Mouse (Mus musculus) adrenal gland, adult 18-20 months (tissue): ENCODE measurements around the gene Vmn2r17. TPM values are rescaled to one million over a fixed set of nuclear protein-coding genes. Genes with fewer than 3 reads are reported as not detected.

ENCODE experiments used
- DNase-seq, 2 experiments: peaks; one replicate each; pipeline ENCODE4 v3.0.0; 2021 to 2022; ENCODE audit warnings: low spot score in 2 of 2
- long read RNA-seq, 2 experiments: library from polyadenylated mRNA; stranded (forward); transcript quantifications; one replicate each; pipeline ENCODE4 v2.0.0; 2021
- total RNA-seq, 2 experiments: library from RNA; stranded (reverse); gene quantifications; 1 replicate in 1 of 2; 2 replicates in 1 of 2; pipeline ENCODE4 v1.2.3; 2021

The Vmn2r17 gene
- total RNA-seq, result not detected
- long read RNA-seq, experiment 1, result 0 reads
- long read RNA-seq, experiment 2, result 0 reads

- DNase-seq, result no peak
Observed at GRCm38 (mm10) chr5:109419388-109419787, at the start of gene Vmn2r17. Gene Vmn2r17, plus strand, starts transcription at chr5:109419688.

- DNase-seq, result peak; percentile 22 to 23
Observed at GRCm38 (mm10) chr5:109466576-109467506, 47.4 kb downstream of the Vmn2r17 start.

GRCm38 (mm10) chr5:109506729-109507128 is 87.2 kb downstream of the Vmn2r17 start:
- DNase-seq, result peak in 1 of 2 experiments; percentile 3

Other genes starting within 250 kb of the Vmn2r17 start
- gene Vmn2r13, start 227.5 kb upstream of the Vmn2r17 start, total RNA-seq, result not detected
- gene Vmn2r14, start 195.0 kb upstream of the Vmn2r17 start, total RNA-seq, result not detected
- not detected for gene Vmn2r15, start 122.0 kb upstream of the Vmn2r17 start, total RNA-seq
- gene Vmn2r16, start 89.5 kb upstream of the Vmn2r17 start, total RNA-seq, result not detected
- 10 to 100 TPM; 36.6 to 38.6 TPM for gene Crlf2, start 139.3 kb downstream of the Vmn2r17 start, total RNA-seq